Mouse (Mus musculus): ENCODE measurements around the gene Trh.

Gene Trh

DNA sequence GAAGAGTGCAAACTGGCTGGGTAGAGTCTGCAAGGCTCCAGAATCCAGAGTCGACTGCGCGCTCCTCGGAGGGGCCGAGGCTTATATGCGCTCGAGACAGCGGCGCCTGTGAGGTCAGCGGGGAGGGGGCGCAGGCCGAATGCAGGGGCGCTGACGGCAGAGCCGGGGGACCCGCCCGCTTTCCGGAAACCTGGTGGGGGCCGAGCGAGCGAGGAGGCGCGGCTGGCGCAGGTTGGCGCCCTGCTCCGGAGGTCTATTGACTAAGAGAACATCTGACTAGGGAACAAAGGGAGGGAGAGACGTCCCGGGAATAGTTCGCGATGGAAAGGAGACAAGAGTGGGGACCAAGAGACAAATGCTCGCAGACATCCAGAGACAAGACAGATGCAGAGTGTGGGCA is at the start of gene Trh:
TSS of gene Trh (minus strand) at position 60 of the 400 bp plus-strand sequence.
- DNase-seq: no peak

DNA sequence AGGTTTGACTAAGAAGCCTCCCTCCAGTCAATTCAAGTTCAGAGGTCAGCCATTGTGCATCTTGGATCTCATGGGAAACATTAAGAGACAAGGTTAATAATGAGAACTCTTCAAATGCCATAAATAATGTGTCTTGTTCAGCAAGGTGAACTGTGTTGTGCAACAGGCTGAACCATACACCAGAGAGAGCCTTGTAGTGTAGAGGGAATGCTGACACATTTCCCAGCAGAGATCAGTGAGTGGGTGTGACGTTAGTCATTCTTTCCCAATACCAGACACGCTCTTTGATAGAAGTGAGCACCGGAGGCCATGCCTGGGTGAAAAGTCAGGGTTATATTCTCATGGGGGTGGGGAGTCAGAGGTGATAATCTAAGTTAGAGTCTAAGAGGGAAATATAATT is 46.4 kb upstream of the Trh start:
- DNase-seq: no peak

DNA sequence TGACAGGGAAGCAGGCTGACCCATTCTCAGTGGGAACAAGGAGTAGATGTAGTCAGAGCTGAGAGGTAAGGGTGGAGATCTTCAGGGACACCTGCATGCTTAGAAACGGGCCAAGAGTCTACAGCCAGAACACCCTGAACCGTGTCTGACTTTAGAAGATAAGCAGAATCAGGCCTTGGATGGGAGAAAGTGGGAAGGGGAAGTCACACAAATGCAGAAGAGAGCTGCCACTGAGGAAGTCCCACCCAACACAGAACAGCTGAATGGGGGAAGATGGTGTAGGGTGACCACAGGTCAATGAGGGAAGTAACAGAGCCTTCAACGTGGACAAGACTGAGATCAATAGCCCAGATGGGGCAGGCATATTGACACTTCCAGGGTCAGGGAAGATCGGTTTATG is 42.4 kb upstream of the Trh start:
- DNase-seq: no peak

DNA sequence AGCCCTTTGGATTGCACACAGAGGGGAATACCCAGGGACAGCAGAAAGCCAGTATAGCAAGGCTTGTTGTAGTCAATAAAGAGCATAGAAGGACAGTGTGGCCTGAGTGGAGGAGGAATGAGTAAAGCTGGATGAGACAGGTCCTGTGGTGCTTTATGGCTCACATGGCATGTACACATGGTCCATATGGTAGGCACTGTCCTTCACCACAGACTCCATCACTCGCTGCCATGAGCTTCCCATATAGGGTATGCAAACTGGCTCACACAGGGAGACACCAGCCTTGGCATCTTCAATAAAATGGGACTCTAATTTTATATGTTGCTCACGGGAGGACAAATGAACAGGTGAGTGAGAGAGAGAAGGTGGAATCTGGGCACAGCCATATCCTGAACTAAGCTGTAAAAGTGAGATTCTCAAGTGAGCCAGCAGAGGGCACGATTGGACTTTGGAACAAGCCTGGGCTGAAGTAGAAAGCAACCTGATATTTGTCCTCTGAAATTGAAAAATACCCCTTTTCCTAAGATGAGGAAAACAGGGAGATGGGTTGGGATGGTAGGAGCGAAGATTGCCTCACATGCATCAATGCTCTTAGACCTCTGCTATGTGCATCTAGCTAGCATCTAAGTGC is 41.9 kb upstream of the Trh start:
- DNase-seq: no peak

DNA sequence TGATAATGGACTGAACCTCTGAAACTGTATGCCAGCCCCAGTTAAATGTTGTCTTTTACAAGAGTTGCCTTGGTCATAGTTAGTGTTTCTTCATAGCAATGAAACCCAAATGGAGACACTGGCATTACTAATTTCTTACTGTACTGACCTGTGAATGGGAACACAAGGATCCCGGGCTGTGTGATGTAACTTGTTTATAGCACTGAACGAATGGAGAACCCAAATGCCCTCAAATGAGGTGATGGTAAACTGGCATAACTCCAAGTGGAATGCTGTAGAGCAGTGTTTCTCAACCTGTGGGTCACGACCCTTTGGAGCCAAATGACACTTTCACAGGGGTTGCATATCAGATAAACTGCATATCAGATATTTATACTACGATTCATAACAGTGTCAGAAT is 41.1 kb upstream of the Trh start:
- no peak for DNase-seq

DNA sequence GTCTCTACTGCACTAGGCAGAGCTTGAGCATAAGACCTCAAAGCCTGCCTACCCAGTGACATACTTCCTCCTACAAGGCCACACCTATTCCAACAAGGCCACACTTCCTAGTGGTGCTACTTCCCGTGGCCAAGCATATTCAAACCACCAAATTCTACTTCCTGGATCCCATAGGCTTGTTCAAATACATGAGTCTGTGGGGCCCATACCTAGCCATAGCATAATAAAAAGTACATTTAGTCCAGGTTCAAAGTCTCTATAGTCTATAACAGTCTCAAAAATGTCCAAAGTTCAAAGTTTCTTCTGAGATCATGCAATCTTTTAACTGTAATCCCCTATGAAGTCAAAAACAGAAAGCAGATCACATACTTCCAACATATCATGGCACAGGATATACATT is 32.7 kb upstream of the Trh start:
- no peak for DNase-seq

DNA sequence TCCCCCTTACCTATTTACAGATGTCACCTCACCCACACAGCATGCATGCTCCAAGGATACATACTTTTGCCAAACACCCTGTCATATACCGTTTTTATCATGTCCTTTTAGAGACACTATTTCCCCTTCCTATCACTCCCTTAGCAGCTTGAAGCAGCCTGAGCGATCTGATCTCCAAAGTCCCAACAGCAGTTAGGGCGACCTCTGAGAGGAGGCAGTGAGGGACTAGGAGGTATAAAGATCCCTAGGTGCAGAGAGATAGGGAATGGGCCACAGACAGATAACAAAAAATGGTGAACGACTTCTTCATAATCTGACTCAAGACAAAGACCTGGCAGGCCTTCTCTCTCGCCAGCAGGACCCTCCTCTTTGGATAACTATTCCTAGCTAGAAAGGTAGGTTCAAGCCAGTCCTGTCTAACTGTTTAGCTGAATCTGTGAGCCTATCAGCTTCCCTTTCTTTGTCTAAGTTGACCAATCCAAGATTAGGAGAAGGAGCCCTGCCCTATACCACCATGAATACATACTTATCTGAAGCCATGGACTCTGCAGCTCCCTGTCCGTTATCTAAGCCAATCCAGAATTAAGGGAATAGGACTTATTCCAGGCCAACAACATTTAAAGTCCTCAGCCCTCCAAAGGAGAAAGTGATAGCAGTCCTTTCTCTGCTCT is 29.3 kb upstream of the Trh start:
- no peak for DNase-seq

DNA sequence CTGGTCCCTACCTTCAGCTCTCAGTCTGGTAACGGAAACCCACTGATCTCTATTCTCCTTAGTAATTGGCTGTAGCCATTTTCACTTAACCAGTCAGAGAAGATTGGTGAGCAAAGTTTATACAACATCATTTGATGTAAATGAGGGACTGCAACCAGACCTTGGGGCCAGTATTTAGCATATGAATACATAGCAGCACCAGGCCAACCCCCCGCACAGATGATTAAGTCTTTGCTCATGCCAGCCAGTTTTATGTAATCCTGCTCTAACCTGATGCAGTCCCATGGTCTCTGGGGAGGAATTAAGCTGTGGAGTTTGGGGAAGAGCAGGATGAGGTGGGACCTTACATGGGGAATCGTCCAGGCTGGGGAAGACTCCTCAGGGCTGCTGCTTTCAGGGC is 28.2 kb upstream of the Trh start:
- no peak for DNase-seq

DNA sequence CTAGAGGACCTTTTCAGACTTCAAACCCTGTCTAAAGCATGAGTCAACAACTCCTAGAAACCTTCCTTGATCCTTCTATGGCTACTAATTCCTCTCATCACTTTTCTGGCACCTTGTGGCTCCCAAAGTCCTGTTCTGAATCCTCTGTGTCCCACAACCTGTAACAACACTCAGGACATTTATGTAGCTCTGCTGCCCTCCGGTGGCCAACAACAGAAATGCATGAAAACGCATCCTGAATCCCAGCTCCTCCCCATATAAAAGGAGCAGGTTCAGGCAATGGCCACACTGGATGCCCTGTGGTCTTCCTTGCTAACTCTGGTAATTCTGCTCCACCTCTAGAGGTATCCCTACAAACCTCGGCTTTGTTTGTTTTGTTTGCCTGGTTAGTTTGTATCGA is 24.6 kb upstream of the Trh start:
- no peak for DNase-seq

DNA sequence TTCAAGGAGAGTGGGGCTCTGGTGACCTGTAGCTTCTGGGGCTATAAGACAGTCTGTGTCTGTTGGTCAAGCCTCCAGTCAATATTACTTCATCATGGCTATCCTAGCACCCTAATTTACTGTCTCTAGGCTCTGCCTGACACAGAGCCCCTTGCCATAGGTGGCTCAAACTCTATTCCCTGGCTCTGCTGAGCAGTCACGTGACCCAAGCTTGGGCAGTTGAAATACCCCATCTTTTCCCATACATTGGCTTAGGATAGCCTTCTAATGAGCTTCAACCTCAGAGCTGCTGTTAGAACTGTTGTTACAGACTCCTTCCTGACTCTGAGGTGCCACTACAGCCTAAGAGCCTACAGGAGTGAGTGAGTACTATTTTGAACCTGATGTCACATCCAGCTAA is 23.6 kb upstream of the Trh start:
- DNase-seq: no peak

DNA sequence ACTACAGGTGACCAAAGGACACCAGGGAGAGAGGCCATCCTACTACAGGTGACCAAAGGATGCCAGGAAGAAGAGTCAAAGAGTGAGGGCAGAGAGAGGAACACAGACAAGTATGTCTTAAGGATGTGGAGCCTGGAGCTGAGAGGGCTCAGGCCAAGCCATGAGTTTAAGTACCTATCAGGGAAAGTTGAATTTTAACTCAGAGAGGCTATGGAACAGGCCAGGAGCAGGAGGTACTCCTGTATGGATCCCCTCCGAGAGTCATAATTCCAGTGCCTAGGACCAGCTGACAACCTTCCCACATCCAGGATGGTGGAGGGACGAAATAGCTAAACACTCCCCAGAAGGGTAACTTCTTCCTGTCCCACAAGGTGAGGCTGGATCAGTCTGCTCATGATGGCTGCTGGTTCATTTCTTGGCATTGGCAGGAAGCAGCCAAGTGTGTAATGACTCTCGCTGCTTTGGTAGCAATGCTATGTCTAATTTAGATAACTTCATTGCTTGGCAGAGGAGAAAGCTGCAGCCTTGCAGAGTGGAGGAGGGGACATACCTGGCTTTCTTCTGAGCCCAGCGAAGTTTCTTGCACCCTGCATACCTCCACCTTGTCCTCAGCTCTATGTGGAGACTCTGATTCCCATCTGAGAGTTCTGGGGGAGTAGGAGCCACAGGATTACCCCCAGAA is 16.9 kb upstream of the Trh start:
- no peak for DNase-seq

DNA sequence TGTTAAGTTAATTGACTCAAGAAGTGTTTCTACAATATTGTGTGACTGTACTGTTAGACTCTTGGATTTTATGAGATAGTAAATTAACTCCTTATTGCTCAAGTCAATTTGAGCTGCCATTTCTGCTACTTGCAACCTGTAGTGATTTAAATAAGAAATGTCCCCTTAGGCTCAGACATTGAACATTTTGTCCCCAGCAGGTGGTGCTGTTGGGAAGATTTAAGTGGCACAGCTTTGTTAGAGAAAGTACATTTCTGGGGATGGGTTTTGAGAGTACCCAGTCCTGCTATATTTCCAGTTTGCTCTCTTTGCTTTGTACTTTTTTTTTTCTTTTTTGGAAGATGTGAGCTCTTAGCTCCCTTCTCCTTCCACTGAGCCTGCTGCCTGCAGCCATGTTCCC is 10.9 kb upstream of the Trh start:
- no peak for DNase-seq

DNA sequence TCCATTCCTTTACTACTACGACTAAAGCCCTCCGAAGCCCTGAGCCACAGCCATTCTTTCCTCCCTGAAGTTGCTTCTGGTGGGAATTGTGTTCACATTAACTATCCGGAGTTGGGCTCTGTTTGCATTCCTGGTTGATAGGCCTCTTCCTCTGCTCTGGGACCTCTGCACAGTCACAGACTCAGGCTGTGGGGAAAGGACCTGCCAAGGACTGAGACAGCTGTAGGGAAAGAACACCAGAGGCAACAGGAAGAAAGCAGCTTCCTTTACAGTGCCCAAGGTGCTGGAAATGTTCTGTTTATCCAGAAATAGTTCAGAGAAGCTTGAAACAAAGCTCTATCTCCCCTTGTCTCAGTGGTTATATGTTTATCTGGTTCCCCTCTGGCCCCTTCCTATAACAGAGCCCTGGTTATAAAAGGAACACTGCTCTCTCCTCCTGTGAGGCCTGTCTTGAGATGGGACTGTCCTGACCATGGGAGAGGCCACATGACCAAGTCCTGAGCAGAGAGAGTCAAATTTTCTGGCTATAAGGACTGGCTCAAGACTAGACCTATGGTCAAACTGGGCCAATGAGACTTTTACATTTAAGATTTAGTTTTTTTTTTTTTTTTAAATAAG is 8.9 kb upstream of the Trh start:
- no peak for DNase-seq

DNA sequence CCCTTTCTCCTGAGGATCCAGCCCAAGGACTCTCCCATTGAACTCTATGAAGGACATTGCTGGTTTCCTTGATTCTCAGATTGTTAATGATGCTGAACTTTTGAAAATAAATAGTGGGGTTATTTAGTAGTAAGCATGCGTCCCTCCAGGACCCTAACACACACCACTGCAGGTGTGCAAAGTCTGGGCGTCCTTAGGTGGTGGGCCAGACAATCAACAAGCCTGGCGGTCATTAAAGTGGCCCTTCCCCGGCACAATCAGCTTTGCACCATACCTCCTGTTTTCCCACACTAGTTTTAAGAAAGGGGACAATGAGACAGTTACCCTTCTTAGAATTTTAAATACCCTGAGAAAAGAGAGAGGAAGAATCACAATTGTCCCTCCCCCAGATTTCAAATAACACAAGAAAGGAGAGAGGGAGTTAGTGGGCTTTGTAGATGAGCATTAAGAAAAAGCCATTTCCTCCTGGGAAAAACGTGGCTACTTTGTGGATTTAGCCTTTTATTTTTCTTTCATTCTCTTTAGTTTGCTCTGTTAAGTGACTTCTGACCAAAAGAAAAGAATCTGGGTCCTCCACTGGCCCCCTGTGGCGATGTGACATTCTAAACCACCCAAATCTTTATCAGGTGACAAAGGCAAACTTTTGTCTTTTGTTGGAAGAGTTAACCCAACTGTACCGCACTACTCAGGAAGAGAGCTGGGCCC is 2.9 kb upstream of the Trh start:
- no peak for DNase-seq

DNA sequence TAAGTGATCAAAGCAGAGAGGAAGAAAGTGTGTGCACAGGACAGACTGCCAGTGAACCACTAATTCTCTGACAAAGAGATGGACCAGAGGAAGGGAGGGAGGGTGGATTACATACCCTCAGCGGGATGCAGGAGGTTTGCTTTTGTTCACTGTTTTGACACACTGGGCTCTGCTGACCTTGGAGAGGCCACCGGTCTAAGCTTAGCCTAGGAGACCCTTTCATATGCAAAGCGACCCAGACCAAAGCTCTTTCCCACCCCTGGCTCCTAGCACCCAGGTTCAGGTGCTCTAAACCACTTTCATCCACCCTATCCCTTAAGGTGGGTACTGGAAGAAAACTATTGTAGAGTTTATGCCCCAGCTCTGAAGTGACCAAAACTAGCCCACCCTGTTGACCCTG is 1.9 kb upstream of the Trh start:
- no peak for DNase-seq

DNA sequence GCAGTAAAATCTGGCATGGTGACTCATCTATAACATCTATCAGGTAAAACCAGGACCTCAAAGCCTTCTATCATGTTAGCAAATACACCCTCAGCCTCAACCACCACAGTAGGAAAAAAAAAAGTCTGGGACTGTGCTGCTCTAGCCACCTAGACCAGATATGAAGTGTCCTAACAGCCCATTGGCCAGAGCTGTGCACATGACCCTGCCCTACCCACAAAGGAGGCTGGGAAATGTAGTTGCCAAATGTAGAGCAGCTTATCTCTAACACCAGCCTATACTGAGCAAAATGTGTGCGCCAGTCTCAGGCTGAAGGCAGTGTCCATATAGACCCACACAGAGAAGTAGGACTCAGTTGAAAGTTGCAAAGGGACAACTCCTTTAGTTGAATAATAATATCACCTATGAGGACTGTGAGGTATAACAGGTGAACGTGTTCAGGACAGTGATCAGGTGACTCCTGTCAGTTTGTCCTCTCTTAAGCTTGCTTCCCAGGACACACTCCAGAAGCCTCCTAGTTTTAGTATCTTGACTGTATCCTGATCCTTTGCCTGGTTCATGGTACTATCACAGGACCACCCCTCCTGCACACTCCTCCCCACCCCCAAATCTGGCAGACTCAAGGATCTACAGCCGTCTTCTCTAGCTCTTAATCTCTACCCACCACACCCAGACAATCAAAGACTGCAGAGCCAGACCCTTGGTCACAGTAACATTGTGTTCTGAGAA is 3.1 kb downstream of the Trh start:
- DNase-seq: peak in 1 of 2 experiments; percentile 9

DNA sequence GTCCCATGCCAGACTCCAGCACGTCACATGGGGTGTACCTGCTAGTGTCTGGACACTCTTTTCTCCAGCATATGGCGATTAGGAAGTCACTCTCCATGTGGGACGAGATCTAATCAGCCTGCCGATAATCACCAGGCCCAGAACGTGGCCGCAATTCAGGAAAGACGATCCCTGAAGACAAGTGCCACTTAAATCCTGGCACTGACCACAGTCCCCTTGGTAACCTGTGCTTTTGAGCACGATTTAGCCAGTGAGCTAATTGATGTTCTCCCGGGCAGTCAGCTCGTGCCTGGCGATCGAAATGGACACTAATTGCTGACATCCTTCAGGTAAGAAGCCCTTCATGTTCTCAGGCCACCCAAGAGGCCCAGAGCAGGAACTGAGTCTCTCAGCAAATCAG is 9.4 kb downstream of the Trh start:
- no peak for DNase-seq

DNA sequence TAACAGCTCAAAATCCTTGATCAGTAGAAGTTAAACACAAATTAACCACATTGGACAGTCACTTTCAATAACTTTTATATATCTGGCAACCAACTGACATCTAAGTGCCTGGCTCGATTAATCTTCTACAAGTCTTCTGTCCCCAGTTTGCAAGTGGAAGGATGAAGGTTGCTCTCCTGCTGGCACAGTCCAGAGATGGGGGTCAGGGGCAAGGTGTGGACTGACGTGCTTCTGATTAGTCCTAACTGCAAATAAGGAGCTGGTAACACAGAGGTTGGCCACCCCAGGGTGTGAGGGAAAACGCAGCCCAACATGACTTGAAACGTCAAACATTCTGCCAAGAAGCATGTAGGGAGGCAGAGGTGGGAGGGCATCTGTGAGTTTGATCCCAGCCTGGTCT is 12.7 kb downstream of the Trh start:
- no peak for DNase-seq

DNA sequence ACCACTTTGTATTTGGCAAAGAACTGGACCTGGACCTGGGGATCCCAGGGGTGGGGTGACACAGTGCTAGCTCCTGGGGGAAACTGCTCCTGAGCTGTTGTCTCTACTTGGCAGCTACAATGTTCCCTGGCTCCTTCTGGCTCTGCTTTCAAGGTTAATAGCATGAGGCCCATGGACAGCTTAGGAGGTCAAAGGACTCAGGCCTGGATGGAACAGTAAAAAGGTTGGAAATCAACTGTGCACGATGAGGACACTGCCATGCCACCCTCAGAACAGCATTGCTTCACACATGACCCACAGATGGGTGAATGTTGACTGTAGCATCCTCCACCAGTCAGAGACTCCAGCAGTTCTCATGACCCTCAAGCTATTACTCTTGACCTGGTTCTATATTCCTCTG is 13.1 kb downstream of the Trh start:
- DNase-seq: no peak

DNA sequence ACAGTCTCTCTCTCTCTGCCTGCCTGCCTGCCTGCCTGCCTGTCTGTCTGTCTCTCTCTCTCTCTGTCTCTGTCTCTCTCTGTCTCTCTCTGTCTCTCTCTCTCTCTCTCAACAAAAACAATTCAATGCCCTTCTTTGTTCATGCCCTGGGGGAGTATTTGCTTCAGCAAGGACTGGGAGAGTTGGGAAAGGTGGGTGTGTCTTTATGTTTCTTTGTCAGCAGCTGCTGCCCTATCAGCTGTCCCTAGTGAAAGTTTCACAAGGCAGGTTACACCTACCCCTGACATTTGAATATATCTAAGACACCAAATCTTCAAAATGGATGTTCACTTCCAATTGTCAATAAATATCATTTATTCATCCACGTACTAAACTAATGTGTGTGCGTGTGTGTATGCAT is 14.9 kb downstream of the Trh start:
- no peak for DNase-seq

DNA sequence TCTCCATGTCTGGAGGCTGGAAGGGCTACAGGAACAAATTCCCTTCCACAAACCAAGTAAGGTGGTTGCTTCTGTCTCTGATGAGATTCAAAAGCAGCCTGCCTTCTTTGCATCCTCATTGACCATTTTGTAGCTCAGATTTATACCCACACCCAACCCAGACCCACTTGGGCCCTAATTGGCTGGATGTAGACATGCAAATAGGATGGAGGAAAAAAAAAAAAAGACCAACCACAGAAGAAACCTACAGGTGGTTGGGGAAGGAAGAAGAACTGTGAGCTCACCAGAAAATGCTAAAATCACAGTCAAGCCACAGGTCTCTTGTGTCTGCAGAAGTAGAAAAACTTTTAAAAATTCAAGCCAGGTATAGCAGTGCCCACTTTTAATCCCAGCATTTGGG is 15.3 kb downstream of the Trh start:
- DNase-seq: no peak

DNA sequence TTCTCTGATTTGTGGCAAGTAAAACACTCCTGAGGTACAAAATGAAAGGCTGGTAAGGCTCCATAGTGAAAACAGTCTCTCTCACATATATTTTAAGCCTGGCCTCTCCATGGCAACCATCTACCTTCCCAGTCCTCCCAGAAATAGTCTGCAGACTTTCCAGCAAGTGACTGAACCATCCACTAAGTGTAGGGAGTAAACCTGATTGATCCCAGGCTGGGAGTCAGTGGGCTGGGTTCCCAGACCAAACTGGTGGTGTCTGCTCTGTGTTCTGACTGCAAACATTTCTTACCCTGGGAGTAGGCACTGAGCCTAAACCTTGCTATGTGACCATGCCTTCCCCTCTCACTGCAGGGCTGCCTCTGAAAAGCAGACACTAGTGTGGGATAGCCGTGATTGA is 19.5 kb downstream of the Trh start:
- DNase-seq: no peak

DNA sequence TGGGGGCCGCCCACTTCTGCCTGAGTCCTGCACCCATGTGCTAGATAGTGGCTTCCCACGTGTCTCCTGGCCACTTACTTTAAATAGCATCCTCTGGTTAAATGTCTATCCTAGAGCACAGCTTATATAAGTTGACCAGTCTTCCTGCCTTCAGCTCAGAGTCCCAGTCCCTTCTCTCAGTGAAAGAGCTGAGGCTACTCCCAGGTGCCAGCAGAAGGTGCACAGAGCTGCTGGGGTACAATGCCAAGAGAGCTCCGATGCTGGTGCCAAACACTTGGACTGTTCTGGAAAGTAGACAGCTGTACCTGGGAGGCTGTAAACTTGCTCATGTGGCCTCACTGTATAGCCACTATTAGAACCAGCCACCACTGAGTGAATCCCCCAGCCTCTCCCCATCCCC is 22.4 kb downstream of the Trh start:
- no peak for DNase-seq
